Mouse (Mus musculus) right cerebral cortex, postnatal 10 days (tissue): ENCODE results near the gene Pym1.

Experiments
- DNase-seq, 2 experiments: peaks; one replicate each; pipeline ENCODE4 v3.0.0; 2021; ENCODE audit warnings: low spot score in 2 of 2

The Pym1 gene

DNA sequence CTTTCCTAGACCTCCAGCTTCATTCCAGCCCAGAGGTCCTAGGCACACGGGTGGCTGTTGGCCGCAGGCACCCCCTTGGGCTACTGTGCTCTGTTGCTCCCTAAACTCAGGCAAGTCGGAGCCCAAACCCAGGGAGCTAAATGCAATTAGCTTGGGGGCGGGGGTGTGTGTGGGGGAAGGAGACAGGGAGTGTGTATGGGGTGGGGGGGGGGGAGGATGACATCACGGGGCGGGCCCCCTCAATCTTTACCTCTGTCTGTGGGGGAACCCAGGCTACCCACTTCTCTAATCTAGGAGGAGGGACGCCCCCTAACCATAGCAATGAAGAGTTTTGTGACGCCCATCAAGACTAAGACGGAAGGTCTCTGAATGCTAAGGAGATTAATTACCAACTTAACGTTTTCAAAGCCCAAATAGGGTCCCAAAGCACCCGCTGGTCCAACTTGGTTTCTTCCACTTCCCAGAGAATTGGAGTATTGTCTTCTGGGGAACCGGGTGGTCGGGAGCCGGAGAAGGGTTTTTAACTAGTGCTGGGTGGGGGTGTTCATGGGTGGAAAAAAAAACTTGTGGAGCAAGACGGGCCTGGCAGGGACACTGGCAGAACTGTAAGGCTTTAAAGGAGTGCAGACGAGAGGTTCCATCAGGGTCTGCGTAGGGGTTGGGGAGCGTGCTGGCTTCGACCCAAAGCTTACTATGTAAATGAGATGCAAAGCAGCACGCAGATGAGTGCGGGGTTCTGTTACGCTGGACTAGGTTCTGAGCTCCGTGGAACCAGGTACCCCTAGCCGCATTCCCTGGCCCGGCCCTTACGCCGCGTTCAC lies 56.8 kb downstream of the Pym1 start, which contains the start of gene Tmem198b:
Gene Tmem198b (minus strand): TSS at position 100 of the 821 bp plus-strand sequence.
- DNase-seq = peak; percentile 80 to 87

DNA sequence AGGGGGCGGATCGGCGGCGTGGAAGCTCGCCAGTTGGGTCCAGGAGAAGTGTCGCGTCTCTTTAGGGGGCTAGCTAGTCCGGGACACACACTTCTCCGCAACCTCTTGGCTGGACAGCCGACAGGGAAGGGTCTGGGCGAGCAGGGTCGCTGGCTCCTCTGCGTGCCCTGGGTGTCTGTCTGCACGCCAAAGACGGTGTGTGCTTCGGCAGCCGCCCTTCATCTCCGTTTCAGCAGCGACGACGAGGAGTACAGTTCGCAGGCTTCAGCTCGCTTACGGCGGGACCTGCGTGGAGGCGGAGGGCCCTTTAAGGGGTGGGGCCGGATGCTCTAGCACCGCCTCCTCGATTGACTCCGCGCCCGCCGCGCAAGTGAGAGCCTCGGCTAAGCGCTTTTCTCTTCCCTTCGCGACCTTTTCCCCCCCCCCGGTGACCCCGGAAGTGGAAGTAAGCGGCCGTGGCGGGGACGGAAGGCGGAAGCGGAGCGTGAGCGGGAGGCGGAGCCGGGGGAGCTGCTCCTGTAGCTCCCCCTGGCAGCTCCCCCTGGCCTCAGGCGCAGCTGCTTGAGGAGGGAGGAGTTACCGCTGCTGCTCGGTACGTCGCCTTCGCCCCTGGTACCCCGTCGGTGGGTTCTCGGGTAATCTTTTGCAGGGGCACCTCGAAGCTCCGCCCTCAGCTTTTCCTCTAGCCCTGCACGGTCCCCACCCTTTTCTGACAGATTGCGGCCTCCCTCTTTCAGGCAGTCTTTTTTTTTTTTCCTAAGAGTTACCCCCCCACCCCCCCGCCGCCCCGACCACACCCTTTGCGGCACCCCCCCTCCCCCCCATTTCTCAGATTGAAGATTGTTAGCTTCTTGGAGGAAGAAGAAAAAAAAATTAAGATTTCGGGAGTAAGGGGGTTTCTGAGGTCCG lies 57.7 kb downstream of the Pym1 start:
- peak; percentile 97 to 98 for DNase-seq

DNA sequence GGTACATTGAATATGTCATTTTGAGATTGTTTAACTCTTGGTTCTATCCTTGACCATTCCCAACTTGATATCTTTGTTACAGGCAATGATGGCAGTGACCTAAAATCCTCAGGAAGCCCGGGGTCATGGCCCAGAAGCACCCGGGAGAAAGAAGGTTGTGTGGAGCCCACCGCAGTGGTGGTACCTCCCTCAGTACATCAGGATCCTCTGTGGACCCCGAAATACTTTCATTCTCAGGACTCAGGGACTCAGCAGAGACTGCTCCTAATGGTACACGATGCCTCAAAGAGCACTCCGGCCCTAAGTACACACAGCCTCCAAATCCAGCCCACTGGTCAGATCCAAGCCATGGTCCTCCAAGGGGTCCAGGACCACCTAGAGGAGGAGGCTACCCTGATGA lies 58.4 kb downstream of the Pym1 start:
- DNase-seq = peak; percentile 37 to 41

DNA sequence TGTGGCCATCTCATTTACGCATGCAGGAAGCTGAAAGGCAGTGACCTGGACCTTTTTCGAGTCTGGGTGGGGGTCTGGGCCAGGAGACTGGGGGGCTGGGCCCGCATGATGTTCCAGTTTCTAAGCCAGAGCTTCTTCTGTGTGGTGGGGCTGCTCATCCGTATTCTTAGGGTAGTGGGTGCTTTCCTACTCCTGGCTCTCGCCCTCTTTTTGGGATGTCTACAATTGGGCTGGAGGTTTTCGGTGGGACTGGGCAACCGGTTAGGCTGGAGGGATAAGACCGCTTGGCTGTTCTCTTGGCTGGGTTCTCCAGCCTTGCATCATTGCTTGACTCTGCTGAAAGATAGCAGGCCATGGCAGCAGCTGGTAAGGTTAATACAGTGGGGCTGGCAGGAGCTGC lies 59.3 kb downstream of the Pym1 start:
- DNase-seq = no peak
